Mouse (Mus musculus) intestine, postnatal 0 days (tissue): Measurements from ENCODE around the gene Stx8. TPM values are rescaled to one million over a fixed set of nuclear protein-coding genes. Genes with fewer than 3 reads are reported as not detected.

ENCODE experiments used
- ATAC-seq: fragments of 200-750 bp; cut with Nextera tagmentation; 2 replicates; pipeline ENCODE4 v1.8.0; 2017; ENCODE audit warnings: mild to moderate bottlenecking, moderate TSS enrichment, moderate library complexity
- H3K27ac ChIP-seq: fragments of 300-500 bp; sonication (generic); 2 replicates; pipeline ENCODE4 v1.5.1; 2014; ENCODE audit warnings: mild to moderate bottlenecking, low read depth, low read length, moderate library complexity
- H3K27me3 ChIP-seq: fragments of 300-500 bp; sonication (generic); replicated peaks from 2 replicates; pipeline ENCODE4 v1.6.1; 2014; ENCODE audit warnings: low read length, mixed read lengths; ENCODE audit not compliant: control insufficient read depth, insufficient read depth
- H3K36me3 ChIP-seq: fragments of 300-500 bp; sonication (generic); 2 replicates; pipeline ENCODE4 v1.6.1; 2014; ENCODE audit warnings: mild to moderate bottlenecking, moderate library complexity; ENCODE audit not compliant: control insufficient read depth, insufficient read depth
- H3K4me1 ChIP-seq: fragments of 300-500 bp; sonication (generic); replicated peaks from 2 replicates; pipeline ENCODE4 v1.6.1; 2014; ENCODE audit warnings: antibody characterized with exemption, low read length, mixed read lengths; ENCODE audit not compliant: control insufficient read depth, insufficient read depth
- H3K4me2 ChIP-seq: fragments of 300-500 bp; sonication (generic); replicated peaks from 2 replicates; pipeline ENCODE4 v1.6.1; 2014; ENCODE audit warnings: low read depth, mild to moderate bottlenecking, moderate library complexity
- H3K4me3 ChIP-seq: fragments of 300-500 bp; sonication (generic); 2 replicates; pipeline ENCODE4 v1.5.1; 2014; ENCODE audit warnings: low read depth, low read length
- H3K9ac ChIP-seq: fragments of 300-500 bp; sonication (generic); 2 replicates; pipeline ENCODE4 v1.6.1; 2014; ENCODE audit warnings: mild to moderate bottlenecking, low read depth, low read length
- H3K9me3 ChIP-seq: fragments of 300-500 bp; sonication (generic); 2 replicates; pipeline ENCODE4 v1.6.1; 2016; ENCODE audit warnings: mixed run types; ENCODE audit not compliant: control insufficient read depth
- CTCF ChIP-seq: sonication (generic); IDR thresholded peaks from 2 replicates; pipeline ENCODE4 v1.5.1; 2016; ENCODE audit warnings: low read depth, mild to moderate bottlenecking, control low read depth, antibody characterized with exemption, moderate library complexity
- WGBS: fragments of 180-500 bp; shearing (Covaris S2); extraction: QIAGEN DNeasy Blood & Tissue Kit; methylation state at CpG from one replicate; pipeline ENCODE4 v1.1.7; 2014; 5-methylcytosine and 5-hydroxymethylcytosine counted together
- polyA plus RNA-seq: library from polyadenylated mRNA; unstranded; fragments of >200 nt; fragmentation: Nextera tagmentation; extraction: Ambion mirVana; gene quantifications from 2 replicates; pipeline ENCODE4 v1.2.1, GENCODE M21; 2015

The Stx8 gene
- polyA plus RNA-seq, 1 experiment from 2014 or later, result 79.1 TPM

DNA sequence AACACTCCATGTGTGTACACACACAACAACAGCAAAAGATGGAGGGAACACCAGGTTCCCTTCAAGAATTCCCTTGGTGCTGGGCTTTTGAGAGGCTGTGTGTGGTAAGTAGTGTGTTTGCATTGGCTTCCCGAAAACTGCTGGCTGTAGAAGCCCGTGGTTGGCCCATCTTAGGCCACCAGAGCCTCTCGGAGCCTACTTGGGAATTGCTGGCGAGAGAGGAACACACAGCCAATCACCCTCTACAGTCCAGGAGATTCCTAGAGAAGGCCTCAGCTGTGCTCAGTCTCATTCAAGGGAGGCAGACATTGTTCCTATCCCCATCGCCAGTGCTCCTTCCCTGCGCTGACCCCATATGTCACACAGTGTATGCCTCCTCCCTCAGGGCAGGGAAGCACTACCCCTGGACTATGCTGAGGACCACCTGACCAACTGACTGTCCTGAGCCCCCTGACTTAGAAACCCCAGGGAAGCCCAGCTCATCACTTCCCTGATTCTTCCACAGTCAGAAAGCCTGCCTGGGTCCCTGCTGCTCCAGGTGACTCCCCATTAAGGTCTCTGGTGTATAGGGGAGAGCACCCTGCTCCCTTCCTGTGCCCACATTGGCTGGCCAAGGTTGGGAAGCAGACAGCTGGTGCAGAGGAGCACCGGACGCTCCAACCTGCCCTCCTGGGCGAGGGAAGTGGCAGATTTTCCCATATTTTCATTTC, 248.7 kb downstream of the Stx8 start:
- no peaks in the 10 kb centered on the region for H3K9me3 ChIP-seq
- no peak overlapping the region for H3K27ac ChIP-seq
- H3K4me2 ChIP-seq, result no peak overlapping the region
- H3K4me3 ChIP-seq, result no peak overlapping the region
- no peak for TF ChIP-seq CTCF
- ATAC-seq, result no peak
- H3K27me3 ChIP-seq, result no peaks in the 10 kb centered on the region
- WGBS, result 85% methylated on average over 9 of the region's 9 CpGs
- peaks cover 13% of the 10 kb centered on the region; the same call in 1 of the 2 replicates for H3K4me1 ChIP-seq
- H3K9ac ChIP-seq, result no peak overlapping the region
- H3K36me3 ChIP-seq, result 0 out of 2 replicates have a peak, but pooled peaks cover 3% of the 10 kb centered on the region

DNA sequence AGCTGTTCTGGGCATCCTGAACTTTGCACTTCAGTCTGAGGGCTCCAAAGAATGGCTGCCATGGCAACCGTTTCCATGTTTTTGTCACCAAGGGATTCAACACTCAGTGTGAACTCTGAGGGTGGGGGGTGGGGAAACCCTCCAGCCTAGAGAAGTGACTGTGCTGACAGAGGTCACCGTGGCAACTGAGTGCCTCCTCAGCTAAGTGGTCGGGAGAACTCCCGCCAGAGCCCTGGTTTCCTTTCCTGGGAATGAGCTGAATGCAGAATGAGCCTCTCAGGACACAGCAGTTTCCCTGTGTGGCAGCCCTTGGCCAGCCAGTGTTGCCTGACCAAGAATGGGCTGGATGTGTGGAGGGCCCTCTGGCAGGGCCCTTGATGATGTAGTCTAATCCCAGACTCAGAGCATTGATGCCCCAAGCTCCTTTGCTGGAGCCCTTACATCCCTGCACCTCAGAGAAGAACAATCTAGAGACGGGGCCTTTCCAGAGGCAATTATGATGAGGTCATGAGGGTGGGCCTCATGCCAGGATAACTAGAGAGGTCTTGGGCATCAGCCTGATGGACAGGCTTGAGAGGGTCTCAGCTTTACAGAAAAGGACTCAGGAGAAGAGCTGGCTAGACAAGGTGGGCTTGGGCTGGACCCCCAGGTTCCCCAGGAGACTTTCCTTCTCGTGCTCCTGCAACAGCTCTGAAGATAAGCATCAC, 249.4 kb downstream of the Stx8 start:
- Histone ChIP-seq H3K9me3 (no peaks in the 10 kb centered on the region), H3K4me2 (no peak overlapping the region), H3K36me3 (0 out of 2 replicates have a peak, but pooled peaks cover 3% of the 10 kb centered on the region), H3K4me3 (no peak overlapping the region), H3K9ac (no peak overlapping the region), H3K27ac (no peak overlapping the region), H3K4me1 (peaks cover 13% of the 10 kb centered on the region; the same call in 1 of the 2 replicates), H3K27me3 (no peaks in the 10 kb centered on the region)
- ATAC-seq, result no peak
- no peak for TF ChIP-seq CTCF
- WGBS, result 41% methylated on average over 6 of the region's 6 CpGs

GRCm38 (mm10) chr11:68216041-68216440, 250.0 kb downstream of the Stx8 start:
- 0 out of 2 replicates have a peak, but pooled peaks cover 3% of the 10 kb centered on the region for H3K36me3 ChIP-seq
- H3K9ac ChIP-seq, result no peak overlapping the region
- no peak overlapping the region for H3K27ac ChIP-seq
- ATAC-seq, result no peak
- H3K4me3 ChIP-seq, result no peak overlapping the region
- 52% methylated on average over 11 of the region's 11 CpGs for WGBS
- H3K4me1 ChIP-seq, result peaks cover 13% of the 10 kb centered on the region; the same call in 1 of the 2 replicates
- no peaks in the 10 kb centered on the region for H3K9me3 ChIP-seq
- no peak for TF ChIP-seq CTCF
- no peak overlapping the region for H3K4me2 ChIP-seq
- no peaks in the 10 kb centered on the region for H3K27me3 ChIP-seq

GRCm38 (mm10) chr11:68220733-68221132, 254.7 kb downstream of the Stx8 start:
- peaks cover 7% of the 10 kb centered on the region; the same call in 1 of the 2 replicates for H3K4me1 ChIP-seq
- 86% methylated on average over 4 of the region's 4 CpGs for WGBS
- no peaks in the 10 kb centered on the region for H3K36me3 ChIP-seq
- H3K27ac ChIP-seq, result no peak overlapping the region
- ATAC-seq, result no peak
- no peaks in the 10 kb centered on the region for H3K27me3 ChIP-seq
- H3K9me3 ChIP-seq, result no peaks in the 10 kb centered on the region
- no peak overlapping the region for H3K9ac ChIP-seq
- no peak overlapping the region for H3K4me3 ChIP-seq
- no peak overlapping the region for H3K4me2 ChIP-seq
- no peak for TF ChIP-seq CTCF

DNA sequence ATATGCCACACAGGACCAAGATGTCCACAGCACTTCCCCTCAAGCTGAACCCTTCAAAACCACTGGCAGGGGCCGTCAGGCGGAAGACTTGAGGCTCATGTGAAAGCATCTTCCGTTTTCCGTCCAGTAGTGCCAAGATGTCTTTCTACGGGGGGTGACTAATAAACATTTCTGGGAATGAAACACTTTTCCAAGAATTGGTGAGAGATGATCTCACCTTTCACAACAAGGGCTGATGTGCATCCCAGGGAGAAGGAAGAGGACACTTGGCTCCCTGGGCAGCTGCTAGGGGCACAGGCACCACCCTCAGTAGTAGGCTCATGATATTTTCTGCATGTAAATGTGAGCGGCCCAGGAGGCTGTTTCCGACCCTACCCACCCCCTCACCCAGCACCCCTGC, 256.2 kb downstream of the Stx8 start:
- H3K4me2 ChIP-seq, result no peak overlapping the region
- no peak overlapping the region for H3K4me3 ChIP-seq
- TF ChIP-seq CTCF, result no peak
- ATAC-seq, result no peak
- no peak overlapping the region for H3K9ac ChIP-seq
- no peaks in the 10 kb centered on the region for H3K4me1 ChIP-seq
- H3K9me3 ChIP-seq, result no peaks in the 10 kb centered on the region
- H3K27ac ChIP-seq, result no peak overlapping the region
- WGBS, result 77% methylated on average over 7 of the region's 7 CpGs
- no peaks in the 10 kb centered on the region for H3K27me3 ChIP-seq
- H3K36me3 ChIP-seq, result no peaks in the 10 kb centered on the region

GRCm38 (mm10) chr11:68223143-68223542, 257.1 kb downstream of the Stx8 start:
- Histone ChIP-seq H3K27me3 (no peaks in the 10 kb centered on the region), H3K4me3 (no peak overlapping the region), H3K36me3 (no peaks in the 10 kb centered on the region), H3K27ac (no peak overlapping the region), H3K9ac (no peak overlapping the region), H3K9me3 (no peaks in the 10 kb centered on the region), H3K4me1 (no peaks in the 10 kb centered on the region), H3K4me2 (no peak overlapping the region)
- TF ChIP-seq CTCF, result peak; percentile 20; the same call in 1 of the 2 replicates
- ATAC-seq, result no peak
- 49% methylated on average over 13 of the region's 13 CpGs for WGBS
